Mouse (Mus musculus) c-Kit-positive CD71-positive TER-119-positive erythroid progenitor cells, embryonic 14.5 days (primary cell): Measurements from ENCODE around the gene Ttll8.

Experiments
- DNase-seq: peaks from one replicate; pipeline ENCODE4 v3.0.0-alpha.2; 2013; ENCODE audit warnings: low spot score

Gene Ttll8

DNA sequence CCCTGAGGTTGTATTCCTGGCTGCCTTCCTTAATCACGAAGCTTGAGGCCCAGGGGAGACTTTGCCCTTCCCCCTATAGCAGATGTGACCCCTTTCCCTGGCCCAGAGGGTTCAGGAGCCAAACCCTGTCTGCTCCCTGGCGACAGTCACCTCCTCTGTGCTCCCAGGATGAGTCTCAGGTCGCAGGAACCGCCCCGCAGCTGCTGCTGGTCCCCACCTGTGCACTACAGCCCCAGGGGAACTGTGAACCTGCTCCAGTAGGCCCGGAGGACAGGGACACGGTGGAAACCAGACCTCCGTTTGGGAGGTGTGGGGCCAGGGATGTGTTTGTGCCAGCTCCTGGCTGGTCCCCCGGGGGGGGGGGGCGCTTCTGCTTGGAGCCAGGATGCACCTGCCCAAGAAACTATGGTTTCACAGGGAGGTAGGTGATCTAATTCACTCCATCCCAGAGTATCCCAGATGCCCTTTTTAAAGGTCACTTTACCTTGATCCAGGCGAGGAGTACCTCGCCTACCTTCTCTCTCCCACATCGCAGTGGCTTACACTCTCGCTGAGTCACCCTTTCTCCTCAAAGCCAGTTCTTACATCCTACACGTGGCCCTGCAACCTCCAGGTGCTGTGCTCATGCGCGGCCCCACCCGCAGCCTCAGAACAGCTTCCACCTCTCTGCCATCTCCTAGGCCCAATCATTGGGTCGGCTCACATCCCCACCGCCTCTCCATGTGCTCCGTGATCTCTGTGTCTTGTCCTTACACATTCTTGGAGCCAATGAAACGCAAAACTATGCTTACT, 72.8 kb downstream of the Ttll8 start:
- DNase-seq = no peak

DNA sequence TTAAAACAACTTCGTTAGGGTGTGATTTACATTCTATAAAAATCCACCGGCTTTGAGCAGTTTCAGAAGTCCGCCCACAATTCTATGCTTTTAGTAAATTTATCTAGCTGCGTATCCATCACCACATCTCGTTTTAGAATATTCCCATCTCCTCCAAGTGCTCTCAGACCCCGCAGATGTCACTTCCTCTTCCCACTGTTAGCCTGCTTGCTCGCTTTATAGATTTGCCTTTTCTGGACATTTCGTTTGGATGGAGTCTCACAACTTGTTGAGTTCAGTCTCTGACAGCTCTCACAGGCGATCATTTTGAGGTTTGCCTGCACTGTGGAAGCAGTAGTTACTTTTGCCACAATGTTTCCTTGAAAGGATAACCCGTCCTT, 77.2 kb downstream of the Ttll8 start:
- DNase-seq = no peak

DNA sequence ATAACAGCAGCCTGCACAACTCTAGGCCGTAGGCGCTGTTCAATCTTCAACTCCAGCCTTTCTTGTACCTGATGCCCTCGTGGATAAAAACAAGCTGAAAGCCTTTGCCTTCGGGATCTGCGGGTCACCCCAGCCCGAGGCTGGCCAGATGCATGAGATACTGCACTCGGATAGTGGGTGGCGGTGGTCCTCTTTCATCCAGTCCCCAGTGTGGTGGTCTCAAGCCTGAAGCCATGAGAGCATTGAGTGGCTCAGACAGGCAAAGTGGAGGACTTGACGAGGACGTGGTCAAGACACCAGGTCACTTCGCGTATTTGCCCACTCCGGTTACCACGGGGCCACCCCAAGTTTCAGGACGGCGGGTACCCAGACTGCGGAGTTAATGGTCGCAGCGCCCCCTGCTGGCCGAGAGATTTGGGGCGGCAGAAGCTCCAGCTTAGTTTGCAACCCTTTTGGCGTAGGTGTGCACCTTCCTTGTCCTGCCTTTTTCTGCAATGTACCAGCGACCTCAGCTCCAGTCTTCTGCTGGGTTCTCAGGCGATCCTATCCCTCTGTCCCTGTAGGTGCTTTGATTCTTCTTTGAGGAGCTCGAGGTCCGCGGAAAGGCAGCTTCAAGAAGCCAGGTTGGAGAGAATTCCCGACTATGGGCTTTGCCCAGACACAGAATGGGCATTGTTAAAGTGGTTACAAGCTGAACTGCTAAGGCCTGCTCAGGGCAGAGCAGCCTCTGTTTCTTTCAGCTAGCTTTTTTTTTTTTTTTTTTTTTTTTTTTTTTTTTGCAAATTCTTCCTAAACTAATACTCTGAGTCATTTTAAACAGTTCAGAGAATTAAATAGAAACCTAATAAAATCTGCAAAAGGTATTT, 77.8 kb downstream of the Ttll8 start:
- peak; percentile 56 for DNase-seq

DNA sequence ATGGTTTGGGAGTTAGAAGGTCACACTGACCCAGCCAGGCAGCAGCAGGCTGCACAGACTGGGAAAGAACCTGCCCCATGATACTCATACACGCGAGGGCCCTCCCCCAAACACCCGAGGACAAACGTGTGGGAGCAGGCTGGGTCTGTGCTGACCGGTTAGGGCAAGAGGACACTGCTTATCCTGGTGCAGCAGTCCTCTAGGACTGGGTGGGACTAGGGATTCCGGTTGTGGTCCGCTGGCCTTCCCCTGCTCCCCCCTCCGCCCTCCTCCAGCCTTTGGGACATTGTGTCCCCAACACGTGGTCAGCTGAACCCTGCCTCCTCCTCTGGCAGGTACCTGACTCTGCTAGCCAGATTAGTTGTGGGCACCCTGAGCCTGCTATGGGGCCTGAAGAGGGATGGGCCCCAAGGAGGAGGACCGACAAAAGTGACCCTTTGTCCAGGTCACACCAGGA, 78.6 kb downstream of the Ttll8 start:
- no peak for DNase-seq

DNA sequence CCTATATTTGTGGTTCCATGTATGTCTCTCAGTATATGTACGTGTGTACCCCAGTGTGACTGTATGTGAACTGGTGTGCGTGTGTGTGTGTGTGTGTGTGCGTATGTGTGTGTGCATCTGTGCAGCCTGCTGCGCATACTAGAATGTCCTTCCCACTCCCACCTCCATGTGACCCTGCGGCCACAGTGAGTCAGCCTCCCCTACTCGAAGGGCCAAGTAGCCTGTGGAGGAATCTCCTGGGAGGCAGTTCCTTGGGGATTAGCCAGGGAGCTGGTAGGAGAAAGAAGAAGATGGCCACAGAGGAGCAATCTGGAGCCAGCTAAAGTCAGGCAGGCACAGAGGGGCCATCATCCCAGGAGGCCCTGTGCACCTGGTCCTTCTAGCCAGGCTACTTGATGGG, 79.7 kb downstream of the Ttll8 start:
- DNase-seq = no peak

DNA sequence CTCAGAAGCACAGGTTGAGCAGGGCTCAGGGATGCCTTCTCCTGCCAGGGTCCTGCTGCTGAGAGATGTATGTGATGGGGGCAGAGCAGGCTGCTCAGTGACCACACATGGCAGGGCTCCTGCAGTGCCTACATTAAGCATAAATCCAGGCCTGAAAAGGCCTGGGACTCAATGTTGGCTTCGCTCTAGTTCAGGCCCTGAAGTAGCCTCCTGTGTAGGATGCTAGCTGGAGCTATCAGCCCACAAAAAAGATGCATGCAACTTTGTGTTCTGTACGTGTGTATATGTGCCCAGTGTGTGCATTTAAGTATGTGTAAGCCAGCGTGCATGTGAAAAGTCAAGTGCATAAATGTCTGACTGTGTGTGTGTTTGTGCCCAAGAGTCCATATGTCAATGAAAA, 80.2 kb downstream of the Ttll8 start:
- no peak for DNase-seq

DNA sequence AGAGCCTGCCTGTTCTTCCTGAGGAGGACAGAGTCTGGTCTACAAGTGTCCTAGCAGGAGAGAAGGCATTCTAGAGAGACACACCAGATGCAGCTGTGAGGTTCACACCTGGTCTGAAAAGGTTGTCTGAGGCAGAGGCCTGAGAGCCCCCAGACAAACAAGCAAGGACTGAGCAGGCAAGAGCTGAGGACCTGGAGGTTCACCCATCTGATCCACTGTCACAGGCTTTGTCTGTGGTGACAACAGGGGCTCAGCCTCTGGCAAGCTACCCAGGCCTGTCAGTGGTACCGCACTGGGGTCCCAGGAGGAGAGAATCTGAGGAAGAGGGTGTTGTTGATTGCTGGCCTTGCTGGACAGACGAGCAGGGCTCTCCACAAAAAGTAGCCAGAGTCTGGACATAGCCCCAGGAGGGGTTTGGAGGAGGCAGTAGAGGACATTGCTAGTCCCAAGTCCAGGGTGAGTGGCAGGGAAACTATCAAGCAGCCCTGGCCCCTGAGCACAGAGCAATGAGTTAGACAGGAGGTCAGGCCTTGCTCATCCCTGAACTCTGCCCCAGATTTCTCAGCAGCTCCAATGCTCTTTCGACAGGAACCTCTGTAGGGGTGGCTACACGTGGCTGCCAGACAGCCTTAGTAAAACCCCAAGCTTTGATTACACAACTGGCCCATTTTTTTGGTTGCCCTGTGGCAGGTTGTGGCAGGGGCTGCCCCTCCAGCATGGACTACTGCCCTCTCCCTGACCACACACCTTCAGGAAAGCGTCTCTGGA, 83.6 kb downstream of the Ttll8 start:
- no peak for DNase-seq

DNA sequence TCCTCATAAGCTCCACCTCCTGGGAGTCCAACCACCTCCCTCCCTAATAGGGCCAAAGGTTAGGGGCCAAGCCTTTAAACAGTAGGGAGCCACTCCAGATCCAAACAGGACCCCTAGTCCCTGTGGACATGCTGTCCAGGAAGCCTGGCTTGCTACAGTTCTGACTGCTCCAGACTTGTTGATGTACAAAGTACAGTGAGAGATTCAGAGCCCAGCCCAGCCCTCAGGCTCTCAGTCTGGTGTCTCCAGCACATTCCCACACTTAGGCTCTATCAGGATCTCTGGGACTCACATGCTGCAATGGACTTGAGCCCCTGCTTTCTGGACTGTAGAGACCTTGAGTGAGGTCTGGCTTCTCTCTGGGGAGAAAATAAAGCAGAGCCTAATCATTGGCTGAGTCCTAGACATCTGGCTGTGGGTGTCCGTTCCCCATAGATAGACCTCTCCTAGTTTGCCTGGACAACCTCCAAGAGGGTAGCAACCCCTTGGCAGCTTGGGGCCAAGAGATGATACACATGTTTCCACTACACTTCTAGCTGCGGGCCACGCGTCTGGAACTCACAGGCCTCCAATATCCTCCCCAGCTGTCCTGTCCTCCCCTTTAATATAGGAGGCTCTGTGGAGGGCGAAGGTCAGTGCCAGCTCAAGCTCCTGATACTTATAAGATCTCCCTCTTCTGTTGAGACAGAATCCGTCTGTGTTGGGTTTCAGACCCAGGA, 86.0 kb downstream of the Ttll8 start:
- DNase-seq = no peak

DNA sequence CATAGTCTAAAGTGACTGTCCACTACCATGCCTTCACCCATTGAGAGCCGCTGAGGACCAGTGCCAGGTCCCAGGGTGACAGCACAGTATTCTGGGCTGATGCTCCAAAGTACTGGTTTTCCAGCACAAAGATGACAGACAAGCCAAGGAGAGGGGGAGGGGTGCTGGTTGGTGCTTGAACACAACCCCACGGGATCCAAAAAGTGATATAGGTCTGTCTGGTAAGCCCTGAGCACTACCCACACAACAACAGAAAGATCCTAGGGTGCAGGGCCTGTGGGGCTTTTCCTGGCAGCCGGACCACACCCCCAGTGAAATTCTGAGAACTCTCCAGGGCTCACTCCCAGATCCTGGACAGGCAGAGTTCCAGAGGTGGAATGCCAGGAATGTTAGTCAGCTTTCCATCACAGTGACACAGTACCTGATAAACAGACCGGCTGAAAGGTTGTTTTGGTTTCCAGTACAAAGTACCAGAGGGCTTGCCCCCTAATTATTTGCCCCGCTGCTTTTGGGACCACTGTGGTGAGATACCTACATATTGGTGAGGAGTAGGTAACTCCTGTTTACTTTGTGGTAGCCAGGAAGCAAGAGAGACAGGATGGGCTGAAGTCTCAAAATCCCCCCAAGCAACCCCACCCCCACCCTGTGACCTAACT, 86.7 kb downstream of the Ttll8 start:
- no peak for DNase-seq

DNA sequence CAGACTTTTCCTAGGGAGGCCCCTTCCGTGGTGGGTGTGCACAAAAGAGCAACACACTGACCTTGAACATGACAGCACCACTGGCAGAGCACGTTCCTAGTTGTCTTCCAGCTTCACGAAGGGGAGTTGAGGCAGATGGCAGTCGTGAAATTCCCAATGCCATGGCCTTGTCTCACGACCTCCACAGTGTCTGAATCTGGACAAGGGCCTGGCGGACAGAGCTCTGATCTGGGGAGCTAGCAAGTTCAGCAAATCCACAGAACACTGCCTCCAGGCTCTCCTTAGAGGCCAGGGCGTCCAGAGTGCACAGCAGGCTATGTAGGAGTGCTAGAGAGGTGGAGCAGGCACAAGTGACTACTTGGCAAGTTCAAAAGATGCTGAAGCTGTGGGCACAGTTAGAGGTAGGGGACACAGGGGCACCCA, 87.3 kb downstream of the Ttll8 start:
- no peak for DNase-seq

DNA sequence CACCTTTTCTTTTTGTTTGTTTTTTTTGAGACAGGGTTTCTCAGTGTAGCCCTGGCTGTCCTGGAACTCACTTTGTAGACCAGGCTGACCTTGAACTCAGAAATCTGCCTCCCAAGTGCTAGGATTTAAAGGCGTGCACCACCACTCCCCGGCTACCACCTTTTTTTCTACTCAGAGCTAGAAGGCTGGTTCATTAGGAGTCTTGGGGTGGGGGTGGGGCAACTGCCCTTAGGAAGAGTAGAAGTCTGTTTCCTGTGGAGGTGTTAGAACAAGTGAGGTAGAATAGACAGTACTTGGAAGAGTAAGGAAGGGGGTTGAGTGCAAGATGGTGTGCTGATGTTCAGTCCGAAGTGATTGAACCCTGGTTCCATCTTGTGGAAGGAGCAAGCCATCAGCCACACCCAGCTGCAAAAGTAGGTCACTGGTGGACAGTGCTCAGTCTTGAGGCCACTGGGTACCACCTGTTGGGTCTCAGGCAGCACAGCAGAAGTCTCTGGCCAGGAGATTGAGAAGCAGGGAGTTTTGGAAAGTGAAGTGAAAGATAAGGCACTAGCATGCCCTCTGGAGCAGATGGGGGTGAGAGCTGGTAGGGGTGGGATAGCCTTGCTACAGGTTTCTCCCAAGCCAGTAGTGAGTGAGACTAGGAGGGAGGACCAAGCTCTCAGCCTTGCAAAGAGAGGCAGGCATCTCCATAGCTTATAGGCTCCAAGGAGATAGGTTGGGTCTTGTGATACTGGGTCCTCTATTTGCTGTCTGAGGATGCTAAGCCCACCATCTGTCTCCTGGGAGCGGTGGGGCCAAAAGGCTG, 88.1 kb downstream of the Ttll8 start:
- DNase-seq = no peak

DNA sequence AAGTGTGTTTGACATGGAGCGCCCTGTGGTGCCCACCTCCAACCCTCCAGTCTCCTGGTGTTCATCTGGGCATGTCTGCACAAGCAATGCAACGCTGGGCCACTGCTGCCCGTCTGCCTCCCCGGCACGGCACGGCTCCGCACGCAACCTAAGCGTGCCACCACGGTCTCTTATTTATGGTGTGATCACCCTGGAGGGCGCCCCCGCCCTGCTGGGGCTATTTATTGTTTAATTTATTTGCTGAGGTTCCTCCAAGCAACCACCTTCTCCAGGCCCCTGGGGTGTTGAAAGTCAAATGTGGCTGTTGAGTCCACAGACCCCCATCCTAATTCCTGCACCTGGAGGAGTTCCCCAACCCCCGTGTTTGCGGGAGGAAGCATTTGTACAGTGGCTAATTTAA, 89.2 kb downstream of the Ttll8 start:
- DNase-seq = no peak

DNA sequence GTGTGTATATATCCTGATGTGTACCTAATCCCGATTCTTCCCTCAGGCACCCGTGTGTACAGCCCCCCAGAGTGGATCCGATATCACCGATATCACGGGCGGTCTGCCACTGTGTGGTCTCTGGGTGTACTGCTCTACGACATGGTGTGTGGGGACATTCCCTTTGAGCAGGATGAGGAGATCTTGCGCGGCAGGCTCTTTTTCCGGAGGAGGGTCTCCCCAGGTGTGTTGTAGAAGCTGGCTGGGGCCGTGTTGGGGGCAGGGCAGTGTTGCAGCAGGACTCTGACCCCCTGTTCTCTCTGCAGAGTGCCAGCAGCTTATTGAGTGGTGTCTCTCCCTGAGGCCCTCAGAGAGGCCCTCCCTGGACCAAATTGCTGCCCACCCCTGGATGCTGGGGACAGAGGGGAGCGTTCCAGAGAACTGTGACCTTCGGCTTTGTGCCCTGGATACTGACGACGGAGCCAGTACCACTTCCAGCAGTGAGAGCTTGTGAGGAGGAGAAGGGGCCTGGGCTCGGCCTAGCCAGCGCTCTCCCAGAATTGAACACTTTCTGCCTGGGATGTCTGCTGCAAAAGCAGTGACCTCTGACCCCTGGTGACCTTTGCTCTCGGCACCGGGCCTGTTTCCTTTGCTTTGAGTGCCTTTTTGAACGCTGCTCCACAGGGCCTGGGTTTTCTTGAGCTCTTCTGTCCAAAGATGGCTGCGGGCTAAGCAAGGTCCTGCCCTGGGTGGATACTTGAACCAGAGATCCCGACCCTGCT, 89.8 kb downstream of the Ttll8 start:
- DNase-seq = no peak

DNA sequence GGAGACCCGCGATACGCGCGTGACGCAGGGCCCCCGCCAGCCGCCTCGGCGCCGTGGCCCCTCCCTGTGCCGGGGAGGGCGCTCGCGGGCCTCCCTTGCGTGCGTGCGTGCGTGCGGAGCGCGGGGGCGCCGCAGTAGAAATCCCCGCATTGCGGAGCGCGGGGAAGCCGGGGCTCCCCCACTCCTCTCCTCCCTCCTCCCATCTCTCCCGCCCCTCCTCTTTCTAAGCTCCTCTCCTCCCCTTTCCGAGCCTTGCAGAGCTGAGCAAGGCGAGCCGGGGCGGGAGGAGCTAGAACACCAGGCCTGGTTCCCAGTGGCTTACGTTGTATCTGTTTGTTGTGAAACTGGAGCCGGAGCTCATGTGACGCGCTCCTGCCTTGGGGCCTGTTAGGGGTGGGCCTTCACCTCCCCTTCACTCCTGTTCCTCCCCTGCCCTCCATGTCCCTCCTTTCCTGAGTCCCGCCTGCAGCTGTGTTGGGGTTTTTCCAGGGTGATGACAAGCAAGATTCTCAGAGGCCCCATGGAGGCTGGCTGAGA, 90.5 kb downstream of the Ttll8 start:
- DNase-seq = peak; percentile 65

DNA sequence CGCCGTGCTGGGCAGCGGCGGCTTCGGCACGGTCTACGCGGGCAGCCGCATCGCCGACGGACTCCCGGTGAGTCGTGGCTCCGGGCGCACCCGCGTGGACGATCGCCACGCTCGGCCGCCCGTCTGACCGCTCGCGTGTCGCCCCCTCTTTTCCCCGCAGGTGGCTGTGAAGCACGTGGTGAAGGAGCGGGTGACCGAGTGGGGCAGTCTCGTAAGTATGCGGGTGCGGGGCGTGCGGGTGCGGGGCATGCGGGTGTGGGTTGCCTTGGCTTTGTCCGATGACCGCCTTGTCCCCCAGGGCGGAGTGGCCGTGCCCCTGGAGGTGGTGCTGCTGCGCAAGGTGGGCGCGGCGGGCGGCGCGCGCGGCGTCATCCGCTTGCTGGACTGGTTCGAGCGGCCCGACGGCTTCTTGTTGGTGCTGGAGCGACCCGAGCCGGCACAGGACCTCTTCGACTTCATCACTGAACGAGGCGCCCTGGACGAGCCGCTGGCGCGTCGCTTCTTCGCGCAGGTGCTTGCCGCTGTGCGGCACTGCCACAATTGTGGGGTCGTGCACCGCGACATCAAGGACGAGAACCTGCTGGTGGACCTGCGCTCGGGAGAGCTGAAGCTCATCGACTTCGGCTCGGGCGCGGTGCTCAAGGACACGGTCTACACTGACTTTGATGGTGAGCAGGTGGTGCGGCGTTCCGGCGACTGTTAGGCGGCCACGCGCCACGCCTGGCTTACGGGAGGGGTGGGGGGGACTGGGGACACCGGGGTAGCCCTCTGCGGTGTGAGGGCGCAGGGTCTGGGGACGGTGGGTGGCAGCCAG, 91.1 kb downstream of the Ttll8 start:
- peak; percentile 46 for DNase-seq

DNA sequence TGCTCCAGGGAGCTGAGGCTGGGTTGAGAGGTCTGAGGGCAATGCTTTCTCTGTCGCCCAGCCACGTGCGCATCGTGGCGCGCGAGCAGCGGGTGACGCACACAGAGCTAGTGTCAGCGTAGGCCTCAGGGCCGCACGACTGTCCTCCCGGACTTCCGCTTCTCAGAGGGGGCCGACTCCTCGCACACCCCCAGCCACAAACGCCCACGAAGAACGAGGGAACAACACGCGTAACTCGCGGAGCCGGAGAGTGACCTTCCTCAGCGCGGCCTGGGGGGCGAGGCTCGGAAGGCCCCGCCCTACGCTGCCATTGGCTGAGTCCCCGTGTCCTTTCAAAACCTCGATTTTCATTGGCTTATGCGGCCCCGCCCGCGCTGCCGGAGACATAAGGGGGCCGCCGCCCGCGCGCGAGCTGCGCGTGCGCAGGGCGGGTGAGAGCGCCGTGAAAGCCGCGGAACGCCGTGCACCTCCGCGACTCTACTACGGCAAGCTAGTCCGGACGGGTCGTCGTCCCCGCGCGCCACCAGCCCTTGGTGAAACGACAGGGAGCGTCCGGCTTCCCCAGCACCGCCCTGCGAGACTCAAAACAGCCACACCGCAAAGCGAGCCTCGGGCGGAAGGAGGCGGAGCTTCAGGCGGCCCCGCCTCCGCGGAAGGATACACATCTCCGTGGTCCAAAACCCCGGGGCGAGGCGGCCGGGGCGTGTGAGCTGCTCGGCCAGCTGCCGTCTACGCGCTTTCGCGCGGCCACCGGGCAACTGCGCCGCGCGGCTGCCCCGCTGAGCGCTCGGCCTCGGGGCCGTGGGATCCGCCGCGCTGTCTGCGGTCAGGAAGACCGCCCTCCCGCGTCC, 92.2 kb downstream of the Ttll8 start, which contains the start of gene Pim3:
Pim3 (plus strand) TSS at position 415 of the 851 bp plus-strand sequence.
- peak; percentile 92 for DNase-seq

DNA sequence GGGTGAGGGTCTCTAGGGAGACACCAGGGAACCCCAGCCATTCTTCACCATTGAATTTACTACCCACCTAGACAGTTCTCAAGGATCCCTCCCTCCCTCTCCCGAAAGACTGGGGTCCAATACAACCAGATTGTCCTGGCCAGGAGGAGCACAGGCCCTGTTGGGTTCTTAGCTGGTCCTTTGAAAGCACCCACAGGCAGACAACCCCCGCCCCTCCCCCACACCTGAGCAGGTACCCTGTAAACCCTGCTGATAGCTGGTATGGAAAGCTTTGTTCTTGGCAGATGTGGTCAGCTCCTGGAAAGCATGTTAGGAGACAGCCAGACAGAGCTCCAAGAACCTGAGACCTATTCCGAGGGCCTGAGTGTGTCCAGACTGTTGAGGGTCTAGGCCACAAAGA, 93.4 kb downstream of the Ttll8 start:
- DNase-seq = no peak
